Mouse (Mus musculus) heart, embryonic 14.5 days (tissue): ENCODE results near the gene Tctn3. TPM values are rescaled to one million over a fixed set of nuclear protein-coding genes. Genes with fewer than 3 reads are reported as not detected.

Experiments used
- ATAC-seq: fragments of 200-750 bp; cut with Nextera tagmentation; 2 replicates; pipeline ENCODE4 v1.8.0; 2017; ENCODE audit warnings: low read depth, moderate TSS enrichment; ENCODE audit not compliant: insufficient number of reproducible peaks, insufficient read depth, low FRiP score
- H3K27ac ChIP-seq, 2 experiments: fragments of 200-500 bp in 1 of 2; fragments of 300-500 bp in 1 of 2; sonication (generic) in 1 of 2; replicated peaks in 1 of 2; 2 replicates each; pipeline ENCODE4 v1.5.1; 2012 to 2014; ENCODE audit warnings: low read depth in 2 of 2, low read length in 2 of 2, control low read depth in 1 of 2, mild to moderate bottlenecking in 1 of 2, mixed read lengths in 1 of 2; ENCODE audit not compliant: control insufficient read depth in 1 of 2, insufficient read depth in 1 of 2
- H3K27me3 ChIP-seq: fragments of 300-500 bp; sonication (generic); 2 replicates; pipeline ENCODE4 v1.6.1; 2014; ENCODE audit warnings: mild to moderate bottlenecking, low read length, control low read depth; ENCODE audit not compliant: control insufficient read depth, insufficient read depth
- H3K36me3 ChIP-seq: fragments of 300-500 bp; sonication (generic); 2 replicates; pipeline ENCODE4 v1.6.1; 2014; ENCODE audit warnings: mild to moderate bottlenecking, control low read depth, low read length, mixed read lengths; ENCODE audit not compliant: control insufficient read depth, insufficient read depth
- H3K4me1 ChIP-seq, 2 experiments: fragments of 200-500 bp in 1 of 2; fragments of 300-500 bp in 1 of 2; sonication (generic) in 1 of 2; 2 replicates each; pipeline ENCODE4 v1.6.1; 2012 to 2014; ENCODE audit warnings: low read length in 2 of 2, control low read depth in 1 of 2, mixed read lengths in 1 of 2; ENCODE audit not compliant: control insufficient read depth in 2 of 2, insufficient read depth in 2 of 2
- H3K4me2 ChIP-seq: fragments of 300-500 bp; sonication (generic); 2 replicates; pipeline ENCODE4 v1.6.1; 2014; ENCODE audit warnings: mild to moderate bottlenecking, low read length
- H3K4me3 ChIP-seq, 2 experiments: fragments of 200-500 bp in 1 of 2; fragments of 300-500 bp in 1 of 2; sonication (generic) in 1 of 2; 2 replicates each; pipeline ENCODE4 v1.5.1; 2012 to 2014; ENCODE audit warnings: low read length in 2 of 2, mild to moderate bottlenecking in 2 of 2, control low read depth in 1 of 2, low read depth in 1 of 2, moderate library complexity in 1 of 2; ENCODE audit not compliant: control insufficient read depth in 1 of 2, insufficient read depth in 1 of 2
- H3K9ac ChIP-seq: fragments of 300-500 bp; sonication (generic); 2 replicates; pipeline ENCODE4 v1.6.1; 2014; ENCODE audit warnings: mild to moderate bottlenecking, low read length
- H3K9me3 ChIP-seq: fragments of 300-500 bp; sonication (generic); 2 replicates; pipeline ENCODE4 v1.6.1; 2016; ENCODE audit warnings: low read length, control low read depth; ENCODE audit not compliant: control insufficient read depth
- WGBS: fragments of 180-500 bp; shearing (Covaris S2); extraction: QIAGEN DNeasy Blood & Tissue Kit; methylation state at CpG from one replicate; pipeline ENCODE4 v1.1.7; 2014; 5-methylcytosine and 5-hydroxymethylcytosine counted together
- polyA plus RNA-seq: library from polyadenylated mRNA; unstranded; fragments of >200 nt; fragmentation: Nextera tagmentation; extraction: Ambion mirVana; gene quantifications from 2 replicates; pipeline ENCODE4 v1.2.1, GENCODE M21; 2014

Gene Tctn3
- polyA plus RNA-seq, 1 experiment from 2014 or later = 10.3 TPM

- Histone ChIP-seq H3K27ac (peak overlapping the region in 1 of 2 experiments; percentile 75; a peak in 2 of 4 replicates), H3K4me1 (peaks cover 9 to 15% of the 10 kb centered on the region in 2 experiments), H3K4me2 (no peak overlapping the region), H3K9me3 (no peaks in the 10 kb centered on the region), H3K36me3 (peaks cover 32% of the 10 kb centered on the region), H3K9ac (no peak overlapping the region), H3K27me3 (no peaks in the 10 kb centered on the region), H3K4me3 (no peak overlapping the region)
- 90% methylated on average over 6 of the region's 6 CpGs for WGBS
- no peak for ATAC-seq
Measured at GRCm38 (mm10) chr19:40548386-40548785, 63.6 kb downstream of the Tctn3 start.

Other genes starting within 250 kb of the Tctn3 start
- gene Sorbs1, start 98.5 kb downstream of the Tctn3 start, polyA plus RNA-seq = 109 and 122 TPM in 2 replicates
- gene Aldh18a1, start 23.8 kb downstream of the Tctn3 start, polyA plus RNA-seq = 38.3 and 41.2 TPM in 2 replicates
- 11.6 and 13.4 TPM in 2 replicates for gene Entpd1, start 133 bp upstream of the Tctn3 start, polyA plus RNA-seq
- 0.30 TPM in 1 of 2 replicates, not detected in the other for gene Cc2d2b, start 136.5 kb upstream of the Tctn3 start, polyA plus RNA-seq
- 5.4 and 5.7 TPM in 2 replicates for gene Ccnj, start 219.0 kb upstream of the Tctn3 start, polyA plus RNA-seq